Mouse (Mus musculus) heart, adult 2 months (tissue): ENCODE measurements at regions not wholly inside any gene's neighbourhood (a gene's known extent, or its start where the extent isn't known, plus 50 kb on each side); places are given as distances from the start of the nearest gene placed in this dataset.

Source experiments
- CTCF ChIP-seq: fragments of 200-600 bp; IDR thresholded peaks from 2 replicates; pipeline ENCODE4 v1.8.1; 2022; ENCODE audit warnings: antibody characterized with exemption, mild to moderate bottlenecking, moderate library complexity
- EP300 ChIP-seq: fragments of 200-500 bp; IDR thresholded peaks from 2 replicates; pipeline ENCODE4 v1.6.1; 2011; ENCODE audit warnings: low read depth, low read length, control low read depth; ENCODE audit not compliant: insufficient read depth
- POLR2A ChIP-seq: fragments of 200-500 bp; IDR thresholded peaks from 2 replicates; pipeline ENCODE4 v1.6.1; 2011; ENCODE audit warnings: mild to moderate bottlenecking, low read depth, low read length, control low read depth; ENCODE audit not compliant: insufficient read depth

DNA sequence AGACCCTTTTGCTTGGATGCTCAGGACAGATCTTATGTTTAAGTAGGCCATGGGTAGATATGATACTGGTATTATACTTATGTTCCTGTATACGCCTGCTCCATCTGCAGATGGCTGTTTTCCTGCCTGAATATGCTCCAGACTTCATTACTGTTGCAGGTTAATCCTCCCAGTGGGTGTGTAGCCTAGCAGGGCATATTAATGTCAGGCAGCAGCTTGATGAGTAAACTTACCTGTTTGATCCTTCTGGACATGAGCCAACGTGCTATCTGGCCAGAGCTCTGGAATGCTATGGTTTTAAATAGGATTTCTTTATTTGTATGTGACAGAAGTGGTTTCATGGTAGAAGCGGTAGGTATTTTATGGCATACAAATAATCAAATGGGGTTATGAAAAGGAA lies 60.8 kb upstream of the Fam84a start:
- TF ChIP-seq CTCF = no peak
- TF ChIP-seq POLR2A = no peak
- no peak for TF ChIP-seq EP300
